Comparison of ENCODE assay signal across 10 mouse cellular contexts in the genomic region with DNA sequence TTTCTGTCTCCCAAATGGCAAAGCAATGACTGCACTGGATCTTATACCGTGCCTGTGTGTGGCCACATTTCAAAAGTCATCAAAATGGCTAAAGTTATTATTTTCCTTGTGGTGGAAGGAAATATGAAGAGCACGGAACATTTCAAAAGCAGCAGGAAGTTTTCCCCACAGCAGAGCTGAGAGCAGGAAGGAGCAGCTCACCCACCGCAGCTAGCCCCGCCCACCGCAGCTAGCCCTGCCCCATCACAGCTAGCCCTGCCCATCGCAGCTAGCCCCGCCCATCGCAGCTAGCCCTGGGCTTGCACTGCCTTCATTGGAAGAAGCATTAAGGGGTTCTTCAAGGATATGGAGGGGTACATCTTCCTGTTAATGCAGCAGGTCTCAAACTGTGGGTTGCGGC.
DNase-seq lines count a peak whose midpoint lies in the region; ATAC-seq and TF ChIP-seq lines count a peak whose summit lies in the region.
"Had no signal": no experiment of that assay in that cellular context is flagged by ENCODE, and none has a peak within 500 bp of the region (broad histone marks: within the 10 kb centered on the region; RNA-seq: fewer than 3 reads in every experiment).

No protein-coding gene starts in this region.

- no peak overlapping the region for H3K4me3 ChIP-seq in lung, adult 2 months (replicated peaks; ENCODE audit: extremely low read depth, low read depth, low read length)
- no peak overlapping the region for H3K4me3 ChIP-seq in embryonic facial prominence, embryonic 12.5 days
- no peak overlapping the region for H3K4me3 ChIP-seq in hindbrain, embryonic 12.5 days
- H3K4me3 ChIP-seq: erythroblast, embryonic 14.5 days had no signal

- no peak overlapping the region for H3K9ac ChIP-seq in embryonic facial prominence, embryonic 12.5 days
- H3K9ac ChIP-seq in hindbrain, embryonic 12.5 days, result no peak overlapping the region

- no peak for TF ChIP-seq CTCF in lung, adult 2 months (IDR thresholded peaks at IDR 0.05; ENCODE audit: insufficient read depth, low read length)

- H3K9me3 ChIP-seq in embryonic facial prominence, embryonic 12.5 days, result no peaks in the 10 kb centered on the region
- no peaks in the 10 kb centered on the region for H3K9me3 ChIP-seq in hindbrain, embryonic 12.5 days (replicated peaks)

- no peaks in the 10 kb centered on the region for H3K4me1 ChIP-seq in lung, adult 2 months (ENCODE audit: control insufficient read depth, insufficient read depth, low read length)
- 0 out of 2 replicates have a peak, but pooled peaks cover 5% of the 10 kb centered on the region for H3K4me1 ChIP-seq in embryonic facial prominence, embryonic 12.5 days
- H3K4me1 ChIP-seq in hindbrain, embryonic 12.5 days, result peaks cover 13% of the 10 kb centered on the region

- no peak overlapping the region for H3K4me2 ChIP-seq in embryonic facial prominence, embryonic 12.5 days (replicated peaks)
- no peak overlapping the region for H3K4me2 ChIP-seq in hindbrain, embryonic 12.5 days (replicated peaks)

- no peak overlapping the region for H3K27ac ChIP-seq in embryonic facial prominence, embryonic 12.5 days
- H3K27ac ChIP-seq in hindbrain, embryonic 12.5 days, result no peak overlapping the region

- H3K36me3 ChIP-seq in embryonic facial prominence, embryonic 12.5 days, result no peaks in the 10 kb centered on the region
- H3K36me3 ChIP-seq in hindbrain, embryonic 12.5 days, result no peaks in the 10 kb centered on the region

- no peak for TF ChIP-seq POLR2A in lung, adult 2 months (IDR thresholded peaks at IDR 0.05; ENCODE audit: borderline replicate concordance, extremely low read depth, low read depth, low read length)

- 45% methylated on average over 9 of the region's 9 CpGs for WGBS in lung, adult 2 months
- 53% methylated on average over 9 of the region's 9 CpGs for WGBS in embryonic facial prominence, embryonic 12.5 days
- WGBS in hindbrain, embryonic 12.5 days, result 54% methylated on average over 9 of the region's 9 CpGs

- DNase-seq in lung, postnatal 14 days, result peak; percentile 9
- DNase-seq in lung, adult 2 months, result no peak
- peak; percentile 53 to 55 for DNase-seq in lung, postnatal 4 days
- peak; percentile 82 to 87 for DNase-seq in thymus, postnatal 36 days
- no peak for DNase-seq in ovary, adult 18-20 months (ENCODE audit: low spot score)
- DNase-seq in retina, postnatal 1 day, result no peak
- DNase-seq: adrenal gland, postnatal 36 days had no signal

- 0 out of 2 replicates have a peak, but pooled peaks have one; percentile 67 for ATAC-seq in embryonic facial prominence, embryonic 12.5 days (ENCODE audit: insufficient number of reproducible peaks, insufficient read depth, low FRiP score, low TSS enrichment)
- ATAC-seq in hindbrain, embryonic 12.5 days (ENCODE audit: low FRiP score), result no peak

- no peaks in the 10 kb centered on the region for H3K27me3 ChIP-seq in embryonic facial prominence, embryonic 12.5 days
- H3K27me3 ChIP-seq in hindbrain, embryonic 12.5 days, result no peaks in the 10 kb centered on the region

Comparison
In these comparisons a context has a peak if more than half of its experiments do, and no peak if none do; other contexts are left out.
1. DNase-seq: peak in lung, postnatal 14 days (single experiment), lung, postnatal 4 days (2 of 2) and thymus, postnatal 36 days (2 of 2); none in lung, adult 2 months (single experiment), ovary, adult 18-20 months (single experiment) and retina, postnatal 1 day (single experiment).